Mouse (Mus musculus): ENCODE data around the gene Bmt2. TPM values are rescaled to one million over a fixed set of nuclear protein-coding genes. Genes with fewer than 3 reads are reported as not detected.
A peak's percentile ranks its signal among the peaks of the same experiment; 100 is the strongest.

The Bmt2 gene
- total RNA-seq (2014; fragmentation: Nextera tagmentation) (8.2 and 11.1 TPM in 2 replicates), total RNA-seq (2017) (5.3 and 12.2 TPM in 2 replicates)

DNA sequence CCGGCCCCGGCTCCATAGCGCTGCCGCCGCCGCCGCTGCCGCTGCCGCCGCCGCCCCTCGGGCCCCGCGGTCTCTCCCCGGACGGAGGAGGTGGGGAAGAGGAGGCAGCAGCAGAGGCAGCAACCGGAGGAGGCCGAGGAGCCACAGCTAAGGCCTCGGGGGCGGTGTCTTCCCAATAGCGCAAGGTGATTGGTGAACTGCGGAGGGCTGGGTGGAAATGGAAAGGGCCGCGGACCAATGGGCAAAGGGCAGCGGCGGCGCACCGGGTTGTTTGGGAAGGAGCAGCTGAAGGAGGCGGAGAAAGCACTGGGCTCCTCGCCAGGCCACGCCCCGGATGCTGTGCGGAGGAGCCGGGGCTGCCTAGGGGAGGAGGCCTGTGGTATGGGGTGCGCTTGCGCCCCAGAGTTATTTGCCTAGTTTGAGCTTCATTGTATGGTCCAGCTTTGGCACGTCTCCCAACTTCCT is at the start of gene Bmt2:
TSS of gene Bmt2 (minus strand) at position 149 of the 465 bp plus-strand sequence.
- ATAC-seq (replicated peaks; ENCODE audit: poor library complexity, severe bottlenecking) = peak; percentile 94

- ATAC-seq (replicated peaks; ENCODE audit: poor library complexity, severe bottlenecking) = no peak
Measured at GRCm38 (mm10) chr6:13722166-13722565, 44.4 kb upstream of the Bmt2 start.

DNA sequence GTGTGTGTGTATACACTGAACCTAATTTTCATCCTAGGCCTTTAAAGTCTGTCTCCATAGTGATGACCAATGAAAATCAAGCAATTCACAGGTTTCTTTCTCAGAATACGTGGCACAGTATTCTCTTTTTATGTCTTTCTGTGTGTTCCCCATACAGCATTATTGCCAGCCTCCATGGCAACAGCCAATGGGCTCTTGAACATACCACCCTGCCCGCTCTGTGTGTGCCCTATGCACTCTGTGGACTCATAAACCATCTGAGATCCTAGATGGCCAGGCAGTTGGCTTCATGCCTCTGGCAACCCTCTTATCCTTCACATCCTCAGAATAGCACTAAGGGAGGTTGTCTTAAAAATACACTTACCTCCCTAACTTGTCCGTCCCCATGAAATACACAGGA is 37.1 kb upstream of the Bmt2 start:
- no peak for ATAC-seq (replicated peaks; ENCODE audit: poor library complexity, severe bottlenecking)

GRCm38 (mm10) chr6:13696882-13697281 is 19.1 kb upstream of the Bmt2 start:
- 0 out of 2 replicates have a peak, but pooled peaks have one; percentile 22 for ATAC-seq (replicated peaks; ENCODE audit: poor library complexity, severe bottlenecking)

DNA sequence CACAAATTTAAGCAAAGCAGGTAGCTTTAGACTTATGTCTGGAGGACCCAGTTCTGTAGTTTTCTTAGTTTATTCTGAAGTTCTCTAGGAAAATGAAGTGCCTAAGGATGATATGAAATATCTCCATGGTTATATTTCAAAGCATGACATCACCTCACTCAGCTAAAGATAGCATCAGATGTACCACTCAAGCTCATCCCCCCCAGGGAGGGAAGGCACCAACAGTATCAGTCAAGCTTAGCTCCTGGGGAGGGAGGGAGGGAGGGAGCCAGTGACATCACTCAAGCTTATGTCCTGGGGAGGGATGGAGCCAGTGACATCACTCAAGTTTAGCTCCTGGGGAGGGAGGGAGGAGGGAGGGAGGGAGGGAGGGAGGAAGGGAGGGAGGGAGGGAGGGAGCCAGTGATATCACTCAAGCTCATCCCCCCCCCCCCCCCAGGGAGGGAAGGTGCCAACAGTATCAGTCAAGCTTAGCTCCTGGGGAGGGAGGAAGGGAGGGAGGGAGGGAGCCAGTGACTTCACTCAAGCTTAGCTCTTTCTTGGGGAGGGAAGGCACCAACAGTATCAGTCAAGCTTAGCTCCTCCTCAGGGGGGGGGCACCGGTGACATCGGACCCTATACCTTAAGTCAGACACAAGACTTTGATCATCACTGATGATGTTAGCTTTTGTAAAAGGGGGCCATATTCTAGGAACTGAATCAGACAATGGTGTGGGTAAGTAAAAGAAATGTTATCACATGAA is 17.5 kb upstream of the Bmt2 start:
- ATAC-seq (replicated peaks; ENCODE audit: poor library complexity, severe bottlenecking) = no peak

- peak; percentile 88 for ATAC-seq (replicated peaks; ENCODE audit: poor library complexity, severe bottlenecking)
Measured at GRCm38 (mm10) chr6:13691657-13692294, 14.0 kb upstream of the Bmt2 start.

GRCm38 (mm10) chr6:13690398-13690797 is 12.6 kb upstream of the Bmt2 start:
- peak; percentile 84 for ATAC-seq (replicated peaks; ENCODE audit: poor library complexity, severe bottlenecking)

- ATAC-seq (replicated peaks; ENCODE audit: poor library complexity, severe bottlenecking) = peak; percentile 91
Measured at GRCm38 (mm10) chr6:13683929-13684595, 6.3 kb upstream of the Bmt2 start.

GRCm38 (mm10) chr6:13678349-13678748 is 583 bp upstream of the Bmt2 start:
- no peak for ATAC-seq (replicated peaks; ENCODE audit: poor library complexity, severe bottlenecking)

DNA sequence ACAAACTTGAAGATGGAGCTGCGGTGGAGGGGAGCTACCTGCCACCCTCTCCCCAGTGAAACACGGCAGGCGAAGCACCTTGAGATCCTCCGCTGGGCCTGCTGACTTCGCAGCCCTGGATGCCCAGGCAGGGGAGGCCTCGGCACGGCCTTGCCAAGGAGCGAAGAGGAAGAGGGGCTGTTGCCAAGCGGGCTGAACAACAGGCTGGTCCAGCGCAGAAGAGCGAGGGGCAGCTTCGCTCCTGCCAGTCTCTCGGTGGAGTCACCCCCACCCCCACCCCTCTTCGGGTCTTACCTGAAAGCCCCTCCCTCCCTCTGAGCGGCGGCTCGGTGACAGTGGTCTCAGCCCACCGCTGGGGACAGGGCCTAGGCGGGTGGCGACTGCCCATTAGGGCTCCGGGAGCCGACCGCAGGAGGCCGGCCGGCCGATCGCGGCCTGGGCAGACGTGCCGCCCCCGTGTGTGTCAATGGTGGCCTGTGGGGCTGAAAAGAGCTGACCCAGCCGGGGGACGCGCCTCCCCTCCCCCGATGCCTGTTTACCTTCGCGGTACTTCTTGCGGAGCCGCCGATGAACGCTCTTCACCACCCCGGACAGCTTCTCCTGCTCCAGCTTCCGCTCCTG is 515 bp downstream of the Bmt2 start:
- peak; percentile 40 for ATAC-seq (replicated peaks; ENCODE audit: poor library complexity, severe bottlenecking)

DNA sequence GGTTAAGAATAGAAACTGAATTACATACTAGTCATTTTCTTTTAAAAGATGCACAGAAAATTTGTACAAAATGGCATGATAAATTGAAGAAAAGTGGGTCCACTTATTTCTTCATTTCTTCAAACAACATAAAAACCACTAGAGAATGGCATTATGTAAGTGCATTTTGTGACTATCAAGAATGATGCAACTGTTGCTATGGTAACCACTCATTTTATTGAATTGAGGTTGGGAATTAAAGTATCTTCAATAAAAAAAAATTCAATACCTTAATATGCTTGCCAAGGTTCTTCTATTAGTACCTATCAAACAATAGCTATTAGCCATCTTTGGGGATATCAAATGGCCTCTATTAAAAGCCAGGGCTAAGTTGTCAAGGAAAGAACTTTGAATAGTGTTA is 1.6 kb downstream of the Bmt2 start:
- no peak for ATAC-seq (replicated peaks; ENCODE audit: poor library complexity, severe bottlenecking)

GRCm38 (mm10) chr6:13674600-13675305 is 3.0 kb downstream of the Bmt2 start:
- ATAC-seq (replicated peaks; ENCODE audit: poor library complexity, severe bottlenecking) = no peak

GRCm38 (mm10) chr6:13665646-13666045 is 12.1 kb downstream of the Bmt2 start:
- no peak for ATAC-seq (replicated peaks; ENCODE audit: poor library complexity, severe bottlenecking)

DNA sequence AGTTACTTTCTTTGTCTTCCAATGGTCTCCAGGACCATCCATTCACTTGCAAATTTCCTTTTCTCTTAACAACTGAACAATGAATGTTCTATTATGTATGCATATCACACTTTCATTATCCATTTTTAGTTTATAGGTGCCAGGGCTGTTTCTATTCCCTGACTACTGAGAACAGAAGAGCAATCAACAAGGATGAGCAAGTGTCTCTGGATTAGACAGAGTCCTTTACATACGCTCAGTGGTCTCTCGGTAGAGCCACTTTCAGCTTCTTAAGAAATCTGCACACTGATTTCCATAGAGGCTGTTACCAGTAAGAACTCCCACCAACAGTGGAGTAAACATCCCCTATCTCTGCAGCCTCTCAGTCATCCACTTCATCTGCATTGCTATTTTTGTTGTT is 19.8 kb downstream of the Bmt2 start:
- no peak for ATAC-seq (replicated peaks; ENCODE audit: poor library complexity, severe bottlenecking)

DNA sequence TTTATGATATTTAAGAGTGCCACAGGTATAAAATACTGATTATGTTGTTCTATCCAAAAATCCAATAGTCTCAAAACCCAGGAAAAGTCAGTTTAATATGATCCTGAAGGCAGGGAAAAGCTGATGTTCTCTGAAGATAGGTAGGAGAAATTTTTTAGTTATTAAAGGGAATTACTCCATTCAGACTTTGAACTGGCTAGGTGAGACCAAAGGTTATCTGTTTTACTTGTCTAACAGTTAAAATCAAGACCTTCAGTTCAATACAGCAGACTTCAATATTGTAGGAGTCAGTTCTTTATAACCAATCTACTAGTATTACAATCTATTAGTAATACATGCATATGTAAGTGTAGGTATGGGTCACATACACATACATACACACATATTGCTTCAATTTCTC is 23.7 kb downstream of the Bmt2 start:
- no peak for ATAC-seq (replicated peaks; ENCODE audit: poor library complexity, severe bottlenecking)

GRCm38 (mm10) chr6:13652284-13652683 is 25.5 kb downstream of the Bmt2 start:
- ATAC-seq (replicated peaks; ENCODE audit: poor library complexity, severe bottlenecking) = no peak

DNA sequence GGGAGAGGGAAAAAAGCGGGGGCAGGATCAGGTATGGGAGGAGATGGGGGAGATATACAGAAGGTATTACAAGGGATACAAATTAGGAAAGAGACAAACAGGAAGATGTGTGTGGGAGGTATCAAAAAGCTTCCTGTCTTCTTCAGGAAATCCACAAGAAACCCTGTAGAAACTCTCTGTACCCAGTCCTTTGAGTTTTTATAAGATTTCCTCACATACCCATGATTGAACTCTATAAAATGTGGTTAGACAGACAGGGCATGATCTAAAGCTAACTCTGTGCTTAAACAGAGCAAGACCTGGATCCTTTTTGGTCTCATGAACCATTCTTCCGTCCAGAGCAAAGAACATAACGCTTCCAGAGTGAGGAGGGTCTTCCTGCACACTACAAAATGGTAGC is 26.9 kb downstream of the Bmt2 start:
- no peak for ATAC-seq (replicated peaks; ENCODE audit: poor library complexity, severe bottlenecking)

- no peak for ATAC-seq (replicated peaks; ENCODE audit: poor library complexity, severe bottlenecking)
Measured at GRCm38 (mm10) chr6:13648305-13648704, 29.5 kb downstream of the Bmt2 start.

- no peak for ATAC-seq (replicated peaks; ENCODE audit: poor library complexity, severe bottlenecking)
Measured at GRCm38 (mm10) chr6:13636582-13636989, 41.2 kb downstream of the Bmt2 start.

DNA sequence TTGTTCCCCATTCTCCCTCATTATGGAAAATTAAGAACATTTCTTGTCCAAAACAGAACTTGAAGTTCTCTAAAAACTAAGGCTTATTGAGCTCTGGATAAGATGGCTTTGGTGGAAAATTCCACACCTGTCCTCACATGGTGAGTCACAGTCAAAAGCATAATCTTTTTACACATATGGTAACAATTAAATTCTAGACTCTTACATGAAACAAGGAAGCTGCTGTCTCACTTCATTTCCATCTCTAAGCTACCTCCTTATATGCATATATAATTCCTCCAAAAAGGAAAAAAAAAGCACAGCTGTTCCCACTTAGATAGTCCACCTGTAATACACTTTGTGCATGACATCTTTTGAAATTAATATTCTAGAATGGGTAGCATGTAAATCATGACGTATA is 45.2 kb downstream of the Bmt2 start:
- no peak for ATAC-seq (replicated peaks; ENCODE audit: poor library complexity, severe bottlenecking)

Data from granulocyte monocyte progenitor cell, adult 5-6 weeks (primary cell).